Mouse (Mus musculus) Muller cell, postnatal 12 days (primary cell): ENCODE measurements around the gene Pmel.
"Not testable (repeated sequence)": the region's sequence is repeated elsewhere in the genome, so short reads cannot be mapped to it uniquely, and the experiment has no call there.

Source experiments
- DNase-seq: peaks from one replicate; pipeline ENCODE4 v3.0.0-alpha.2; 2015; ENCODE audit errors: inconsistent ontology term

Pmel gene

GRCm38 (mm10) chr10:128702328-128703007 is 1.5 kb upstream of the Pmel start:
- no peak for DNase-seq

GRCm38 (mm10) chr10:128704491-128705316 is 709 bp downstream of the Pmel start, which contains the start of gene Cdk2:
Gene Cdk2 (minus strand): TSS chr10:128705031.
- DNase-seq, result peak; percentile 96

GRCm38 (mm10) chr10:128705317-128705693 is 1.3 kb downstream of the Pmel start:
- DNase-seq, result no peak

- not testable (repeated sequence) for DNase-seq
Measured at GRCm38 (mm10) chr10:128711318-128711717, 7.3 kb downstream of the Pmel start.

GRCm38 (mm10) chr10:128715559-128716537 is 11.9 kb downstream of the Pmel start:
- DNase-seq, result no peak

- not testable (repeated sequence) for DNase-seq
Measured at GRCm38 (mm10) chr10:128725466-128725865, 21.5 kb downstream of the Pmel start.

- no peak for DNase-seq
Measured at GRCm38 (mm10) chr10:128728059-128728458, 24.1 kb downstream of the Pmel start.

- DNase-seq, result peak; percentile 47
Measured at GRCm38 (mm10) chr10:128731002-128731433, 27.0 kb downstream of the Pmel start.

GRCm38 (mm10) chr10:128731992-128732391 is 28.0 kb downstream of the Pmel start:
- DNase-seq, result no peak

GRCm38 (mm10) chr10:128737435-128737834 is 33.4 kb downstream of the Pmel start:
- DNase-seq, result peak; percentile 24

GRCm38 (mm10) chr10:128740296-128740695 is 36.3 kb downstream of the Pmel start:
- DNase-seq, result no peak

- DNase-seq, result no peak
Measured at GRCm38 (mm10) chr10:128742616-128743015, 38.6 kb downstream of the Pmel start.

- no peak for DNase-seq
Measured at GRCm38 (mm10) chr10:128743235-128743634, 39.2 kb downstream of the Pmel start.

- peak; percentile 80 for DNase-seq
Measured at GRCm38 (mm10) chr10:128743791-128744191, 39.8 kb downstream of the Pmel start.

GRCm38 (mm10) chr10:128744211-128744610 is 40.2 kb downstream of the Pmel start:
- DNase-seq, result no peak

- peak; percentile 55 for DNase-seq
Measured at GRCm38 (mm10) chr10:128744680-128745601, 40.9 kb downstream of the Pmel start, which contains the start of gene Dgka. Gene Dgka (minus strand): TSS chr10:128744855.

GRCm38 (mm10) chr10:128745946-128746613 is 42.1 kb downstream of the Pmel start:
- DNase-seq, result no peak

GRCm38 (mm10) chr10:128746972-128747645 is 43.1 kb downstream of the Pmel start:
- DNase-seq, result no peak

GRCm38 (mm10) chr10:128747646-128748251 is 43.8 kb downstream of the Pmel start, which contains the start of gene Pym1:
Gene Pym1 (plus strand): TSS chr10:128747889.
- DNase-seq, result peak; percentile 47
